21 mouse cellular contexts compared by ENCODE assay signal in genomic region chr9:114578646-114579045, GRCm38 (mm10). TPM values are rescaled to one million over a fixed set of nuclear protein-coding genes. Genes with fewer than 3 reads are reported as not detected.
DNase-seq lines count a peak whose midpoint lies in the region; ATAC-seq lines count a peak whose summit lies in the region.
"Had no signal": no experiment of that assay in that cellular context is flagged by ENCODE, and none has a peak within 500 bp of the region (broad histone marks: within the 10 kb centered on the region; RNA-seq: fewer than 3 reads in every experiment).

No protein-coding gene starts in this region.

- H3K36me3 ChIP-seq in heart, embryonic 11.5 days (ENCODE audit: control insufficient read depth, insufficient read depth, low read length), result no peaks in the 10 kb centered on the region
- no peaks in the 10 kb centered on the region for H3K36me3 ChIP-seq in liver, embryonic 12.5 days
- H3K36me3 ChIP-seq: heart, embryonic 10.5 days; hindbrain, embryonic 13.5 days had no signal

- H3K9ac ChIP-seq in heart, embryonic 11.5 days (ENCODE audit: low read depth, low read length), result no peak overlapping the region
- no peak overlapping the region for H3K9ac ChIP-seq in liver, embryonic 12.5 days
- H3K9ac ChIP-seq: hindbrain, embryonic 13.5 days had no signal

- no peak overlapping the region for H3K27ac ChIP-seq in heart, embryonic 11.5 days (ENCODE audit: low read depth, low read length)
- no peak overlapping the region for H3K27ac ChIP-seq in liver, embryonic 12.5 days
- H3K27ac ChIP-seq: gastrocnemius, adult 2 months; heart, embryonic 10.5 days; hindbrain, embryonic 13.5 days had no signal

- no peak for DNase-seq in heart, adult 8-10 months (ENCODE audit: low spot score)
- peak; percentile 10 for DNase-seq in lung, postnatal 25 days (ENCODE audit: low spot score)
- no peak for DNase-seq in lung, postnatal 10 days
- no peak for DNase-seq in gastrocnemius, postnatal 36 days
- DNase-seq in adrenal gland, adult 8-10 months, result no peak
- no peak for DNase-seq in urinary bladder, postnatal 14 days (ENCODE audit: low spot score)
- DNase-seq: cerebellum, adult 9-10 months; gastrocnemius, adult 2 months; right cerebral cortex, postnatal 4 days; thymus, adult 18-20 months had no signal

- no peaks in the 10 kb centered on the region for H3K4me1 ChIP-seq in heart, embryonic 11.5 days (ENCODE audit: control insufficient read depth, insufficient read depth, low read length)
- peaks cover 17% of the 10 kb centered on the region for H3K4me1 ChIP-seq in liver, embryonic 12.5 days
- H3K4me1 ChIP-seq: heart, embryonic 10.5 days; hindbrain, embryonic 13.5 days had no signal

- H3K4me3 ChIP-seq in heart, embryonic 11.5 days (ENCODE audit: low read depth, low read length), result no peak overlapping the region
- no peak overlapping the region for H3K4me3 ChIP-seq in liver, embryonic 12.5 days
- H3K4me3 ChIP-seq: gastrocnemius, adult 2 months; heart, embryonic 10.5 days; hindbrain, embryonic 13.5 days; megakaryocyte, embryonic 14.5 days had no signal

- peak overlapping the region; percentile 6; the same call in 1 of the 2 replicates for H3K4me2 ChIP-seq in heart, embryonic 11.5 days
- H3K4me2 ChIP-seq in liver, embryonic 12.5 days, result peak overlapping the region; percentile 33; the same call in 1 of the 2 replicates
- H3K4me2 ChIP-seq: hindbrain, embryonic 13.5 days had no signal

- 20% methylated on average over 11 of the region's 11 CpGs for whole genome bisulfite sequencing in heart, embryonic 11.5 days (ENCODE audit: insufficient replicate concordance)
- 12% methylated on average over 11 of the region's 11 CpGs for WGBS in liver, embryonic 12.5 days (ENCODE audit: insufficient replicate concordance)

- intact Hi-C loops in gastrocnemius, postnatal 36 days (cut with DNase I), result loop anchor here (2.0 kb wide), 1 partner anchor 78 kb away; no protein-coding TSS in a partner anchor

- H3K9me3 ChIP-seq in heart, embryonic 11.5 days (replicated peaks; ENCODE audit: control insufficient read depth, low read length), result no peaks in the 10 kb centered on the region
- H3K9me3 ChIP-seq in liver, embryonic 12.5 days (replicated peaks), result no peaks in the 10 kb centered on the region
- H3K9me3 ChIP-seq: heart, embryonic 10.5 days; hindbrain, embryonic 13.5 days; megakaryocyte, embryonic 14.5 days had no signal

- peaks cover 7% of the 10 kb centered on the region for H3K27me3 ChIP-seq in heart, embryonic 11.5 days (ENCODE audit: control insufficient read depth, insufficient read depth, low read length)
- no peaks in the 10 kb centered on the region for H3K27me3 ChIP-seq in liver, embryonic 12.5 days (replicated peaks)
- H3K27me3 ChIP-seq: CH12.LX; hindbrain, embryonic 13.5 days had no signal

- peak; percentile 65; the same call in 1 of the 2 replicates for ATAC-seq in heart, embryonic 11.5 days (replicated peaks; ENCODE audit: insufficient number of reproducible peaks, low FRiP score, low TSS enrichment)
- peak; percentile 50 for ATAC-seq in liver, embryonic 12.5 days
- ATAC-seq: forebrain, embryonic 14.5 days; intestine, embryonic 16.5 days had no signal

RNA-seq across cellular contexts. Expression of gene Trim71, which starts 14.5 kb away (rescaled TPM):
- polyA plus RNA-seq in heart, embryonic 11.5 days (2014; fragmentation: Nextera tagmentation; extraction: Ambion mirVana), result 1.00 and 1.1 TPM in 2 replicates
- not detected for total RNA-seq in heart, adult 8-10 months (2022)
- polyA plus RNA-seq in liver, embryonic 12.5 days (2016; fragmentation: Nextera tagmentation; extraction: Ambion mirVana), result 1.7 and 2.0 TPM in 2 replicates
- total RNA-seq in gastrocnemius, postnatal 36 days (2021), result not detected
- total RNA-seq in adrenal gland, adult 8-10 months (2022), result under 1 TPM in 1 of 4 experiments, not detected in 3; 0.03 TPM
- total RNA-seq: adrenal gland, adult 18-20 months; gastrocnemius, adult 2 months; liver, adult 2 months; monocyte, adult 5-6 weeks had no signal
- polyA plus RNA-seq: liver, adult 2 months had no signal
